In the genomic region with DNA sequence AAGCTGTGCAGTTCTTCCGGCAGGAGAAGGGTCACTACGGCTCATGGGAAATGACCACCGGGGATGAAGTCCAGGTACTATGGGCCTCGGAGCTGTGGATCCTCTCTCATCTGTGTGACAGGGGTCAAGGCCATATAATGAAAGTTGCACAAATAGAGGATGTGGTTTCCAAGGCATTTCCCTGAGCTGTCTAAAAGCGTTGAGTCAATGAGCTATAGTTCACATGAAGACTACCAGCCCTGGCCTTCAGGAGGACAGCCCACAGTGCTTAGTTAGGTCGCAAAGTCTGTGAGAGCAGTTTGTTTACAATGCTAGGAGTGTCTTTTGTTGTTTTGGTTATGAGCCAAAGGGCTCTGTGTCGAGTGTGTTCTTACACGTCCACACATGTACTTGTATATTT, we compare ENCODE assay signal across 10 mouse cellular contexts.
DNase-seq lines count a peak whose midpoint lies in the region; ATAC-seq lines count a peak whose summit lies in the region.
"Had no signal": no experiment of that assay in that cellular context is flagged by ENCODE, and none has a peak within 500 bp of the region (broad histone marks: within the 10 kb centered on the region; RNA-seq: fewer than 3 reads in every experiment).

No protein-coding gene starts in this region.

- no peaks in the 10 kb centered on the region for H3K9me3 ChIP-seq in megakaryocyte, embryonic 14.5 days
- H3K9me3 ChIP-seq: hindbrain, embryonic 10.5 days had no signal

- H3K27me3 ChIP-seq in megakaryocyte, embryonic 14.5 days (replicated peaks) = no peaks in the 10 kb centered on the region

- peak; percentile 66 for ATAC-seq in granulocyte monocyte progenitor cell, adult 5-6 weeks (replicated peaks; ENCODE audit: poor library complexity, severe bottlenecking)

- H3K4me3 ChIP-seq in megakaryocyte, embryonic 14.5 days (replicated peaks) = peak overlapping the region; percentile 62
- H3K4me3 ChIP-seq: hindbrain, embryonic 10.5 days had no signal

- H3K36me3 ChIP-seq in megakaryocyte, embryonic 14.5 days (replicated peaks; ENCODE audit: low read length) = no peaks in the 10 kb centered on the region
- H3K36me3 ChIP-seq: hindbrain, embryonic 10.5 days had no signal

- DNase-seq in adrenal gland, postnatal 14 days = peak; percentile 39
- DNase-seq in adrenal gland, postnatal 25 days = no peak
- peak; percentile 76 for DNase-seq in 3T3-L1 (ENCODE audit: low read depth, low spot score)
- no peak for DNase-seq in cerebellum, adult 9-10 months
- no peak for DNase-seq in left cerebral cortex, adult 8-10 months (ENCODE audit: low spot score in 2 of 2)
- DNase-seq in frontal cortex, postnatal 10 days (ENCODE audit: low spot score in 2 of 2) = no peak
- DNase-seq: kidney, postnatal 14 days had no signal

- peaks cover 44% of the 10 kb centered on the region for H3K4me1 ChIP-seq in megakaryocyte, embryonic 14.5 days

Comparison
In these comparisons a context has a peak if more than half of its experiments do, and no peak if none do; other contexts are left out.
1. DNase-seq: peak in adrenal gland, postnatal 14 days (single experiment) and 3T3-L1 (single experiment); none in adrenal gland, postnatal 25 days (single experiment), cerebellum, adult 9-10 months (single experiment), left cerebral cortex, adult 8-10 months (0 of 2) and frontal cortex, postnatal 10 days (0 of 2).